Comparison of ENCODE assay signal across 27 mouse cellular contexts in genomic region chr1:136447338-136447737, GRCm38 (mm10). TPM values are rescaled to one million over a fixed set of nuclear protein-coding genes. Genes with fewer than 3 reads are reported as not detected.
DNase-seq lines count a peak whose midpoint lies in the region; ATAC-seq and TF ChIP-seq lines count a peak whose summit lies in the region.
"Had no signal": no experiment of that assay in that cellular context is flagged by ENCODE, and none has a peak within 500 bp of the region (broad histone marks: within the 10 kb centered on the region; RNA-seq: fewer than 3 reads in every experiment).

No protein-coding gene starts in this region.

- no peaks in the 10 kb centered on the region for H3K27me3 ChIP-seq in kidney, adult 2 months (replicated peaks; ENCODE audit: control insufficient read depth, insufficient read depth, low read length)
- no peaks in the 10 kb centered on the region for H3K27me3 ChIP-seq in lung, embryonic 14.5 days (ENCODE audit: insufficient read depth, low read length)
- H3K27me3 ChIP-seq: CH12.LX; embryonic facial prominence, embryonic 12.5 days; hindbrain, embryonic 12.5 days; intestine, embryonic 15.5 days; Patski had no signal

- H3K4me3 ChIP-seq in kidney, adult 2 months (ENCODE audit: insufficient read depth, low read depth, low read length) = no peak overlapping the region
- no peak overlapping the region for H3K4me3 ChIP-seq in lung, embryonic 14.5 days (ENCODE audit: low read depth, low read length)
- H3K4me3 ChIP-seq: embryonic facial prominence, embryonic 12.5 days; erythroblast, embryonic 14.5 days; hindbrain, embryonic 12.5 days; intestine, embryonic 15.5 days had no signal

- no peaks in the 10 kb centered on the region for H3K9me3 ChIP-seq in lung, embryonic 14.5 days (ENCODE audit: low read depth, low read length)
- H3K9me3 ChIP-seq: embryonic facial prominence, embryonic 12.5 days; hindbrain, embryonic 12.5 days; intestine, embryonic 15.5 days had no signal

- ATAC-seq in lung, embryonic 14.5 days (ENCODE audit: insufficient read depth) = no peak
- ATAC-seq: forebrain, embryonic 16.5 days; hindbrain, postnatal 0 days; midbrain, embryonic 16.5 days had no signal

- H3K4me2 ChIP-seq in lung, embryonic 14.5 days = no peak overlapping the region
- H3K4me2 ChIP-seq: embryonic facial prominence, embryonic 12.5 days; hindbrain, embryonic 12.5 days; intestine, embryonic 15.5 days had no signal

- no peak overlapping the region for H3K9ac ChIP-seq in lung, embryonic 14.5 days
- H3K9ac ChIP-seq: embryonic facial prominence, embryonic 12.5 days; hindbrain, embryonic 12.5 days; intestine, embryonic 15.5 days; liver, embryonic 14.5 days had no signal

- no peaks in the 10 kb centered on the region for H3K36me3 ChIP-seq in kidney, adult 2 months (ENCODE audit: control insufficient read depth, insufficient read depth, low read length)
- H3K36me3 ChIP-seq in lung, embryonic 14.5 days (ENCODE audit: insufficient read depth) = no peaks in the 10 kb centered on the region
- H3K36me3 ChIP-seq: embryonic facial prominence, embryonic 12.5 days; hindbrain, embryonic 12.5 days; intestine, embryonic 15.5 days had no signal

- H3K4me1 ChIP-seq in kidney, adult 2 months (ENCODE audit: control insufficient read depth, insufficient read depth, low read length) = no peaks in the 10 kb centered on the region
- H3K4me1 ChIP-seq in lung, embryonic 14.5 days (ENCODE audit: insufficient read depth) = no peaks in the 10 kb centered on the region
- H3K4me1 ChIP-seq: embryonic facial prominence, embryonic 12.5 days; intestine, embryonic 15.5 days had no signal

- H3K27ac ChIP-seq in kidney, adult 2 months (ENCODE audit: insufficient read depth, low read depth, low read length) = no peak overlapping the region
- no peak overlapping the region for H3K27ac ChIP-seq in lung, embryonic 14.5 days (ENCODE audit: low read depth)
- H3K27ac ChIP-seq: embryonic facial prominence, embryonic 12.5 days; hindbrain, embryonic 12.5 days; hindbrain, postnatal 0 days; intestine, embryonic 15.5 days; liver, embryonic 14.5 days; stomach, postnatal 0 days had no signal

- peak; percentile 21 for DNase-seq in adrenal gland, postnatal 10 days
- DNase-seq in adrenal gland, postnatal 25 days = no peak
- DNase-seq in kidney, adult 2 months = peak; percentile 46
- no peak for DNase-seq in kidney, adult 9 months
- DNase-seq in lung, embryonic 14.5 days = peak; percentile 19
- DNase-seq in lung, postnatal 25 days (ENCODE audit: low spot score) = no peak
- peak; percentile 28 for DNase-seq in kidney, postnatal 14 days
- no peak for DNase-seq in ovary, postnatal 36 days (ENCODE audit: low spot score)
- DNase-seq: cerebellum, adult 2 months; heart, postnatal 36 days; layer of hippocampus, postnatal 36 days; left cerebral cortex, postnatal 4 days; lung, postnatal 10 days; right cerebral cortex, postnatal 4 days; thymus, adult 18-20 months; thymus, postnatal 25 days had no signal

- no peak for TF ChIP-seq POLR2A in kidney, adult 2 months (IDR thresholded peaks at IDR 0.05; ENCODE audit: low read depth, low read length)

- no peak for TF ChIP-seq CTCF in kidney, adult 2 months (conservative IDR thresholded peaks at IDR 0.05; ENCODE audit: insufficient read depth, insufficient read length, low read depth, low read length)
- TF ChIP-seq CTCF in lung, embryonic 14.5 days (IDR thresholded peaks at IDR 0.05; ENCODE audit: low read depth) = no peak

- WGBS in kidney, adult 2 months = 35% methylated on average over 4 of the region's 4 CpGs
- 39% methylated on average over 4 of the region's 4 CpGs for WGBS in lung, embryonic 14.5 days

RNA-seq across cellular contexts. Expression of gene Kif14, which starts 18.8 kb away (rescaled TPM):
- total RNA-seq in adrenal gland, postnatal 10 days (2021) = 1 to 10 TPM; 3.1 to 4.9 TPM
- 1.6 and 2.7 TPM in 2 replicates for total RNA-seq in adrenal gland, postnatal 25 days (2021)
- polyA plus RNA-seq in kidney, adult 2 months (2012; rRNA removed) = 0.04 and 0.05 TPM in 2 replicates
- 8.9 and 11.3 TPM in 2 replicates for polyA plus RNA-seq in lung, embryonic 14.5 days (2014; fragmentation: Nextera tagmentation; extraction: Ambion mirVana)

RNA-seq across cellular contexts. Expression of gene Ddx59, which starts 32.3 kb away (rescaled TPM):
- total RNA-seq in adrenal gland, postnatal 10 days (2021) = 10 to 100 TPM; 16.6 to 17.5 TPM
- 10.4 and 15.7 TPM in 2 replicates for total RNA-seq in adrenal gland, postnatal 25 days (2021)
- 4.3 and 4.9 TPM in 2 replicates for polyA plus RNA-seq in kidney, adult 2 months (2012; rRNA removed)
- polyA plus RNA-seq in lung, embryonic 14.5 days (2014; fragmentation: Nextera tagmentation; extraction: Ambion mirVana) = 16.4 and 17.8 TPM in 2 replicates

Comparison
In these comparisons a context has a peak if more than half of its experiments do, and no peak if none do; other contexts are left out.
1. DNase-seq: peak in adrenal gland, postnatal 10 days (single experiment), kidney, adult 2 months (single experiment), lung, embryonic 14.5 days (single experiment) and kidney, postnatal 14 days (single experiment); none in adrenal gland, postnatal 25 days (single experiment), kidney, adult 9 months (single experiment), lung, postnatal 25 days (single experiment) and ovary, postnatal 36 days (single experiment).